Mouse (Mus musculus) spleen, adult 2 months (tissue): ENCODE measurements at regions not wholly inside any gene's neighbourhood (a gene's known extent, or its start where the extent isn't known, plus 50 kb on each side); places are given as distances from the start of the nearest gene placed in this dataset.
"Not testable (repeated sequence)": the region's sequence is repeated elsewhere in the genome, so short reads cannot be mapped to it uniquely, and the experiment has no call there.

Experiments used
- CTCF ChIP-seq: fragments of 200-500 bp; IDR thresholded peaks from 2 replicates; pipeline ENCODE4 v1.5.1; 2011; ENCODE audit warnings: mild to moderate bottlenecking, inconsistent platforms; ENCODE audit not compliant: insufficient read depth, insufficient read length, insufficient replicate concordance; ENCODE audit errors: extremely low read depth
- POLR2A ChIP-seq: fragments of 200-500 bp; IDR thresholded peaks from 2 replicates; pipeline ENCODE4 v1.6.1; 2011; ENCODE audit warnings: low read depth, low read length, inconsistent platforms

GRCm38 (mm10) chr13:57046130-57046529 lies 150.3 kb upstream of the Trpc7 start:
- TF ChIP-seq CTCF, POLR2A: not testable (repeated sequence)
